Mouse (Mus musculus): ENCODE measurements around the gene Lpar5. TPM values are rescaled to one million over a fixed set of nuclear protein-coding genes. Genes with fewer than 3 reads are reported as not detected.
A peak's percentile ranks its signal among the peaks of the same experiment; 100 is the strongest.

The Lpar5 gene
- total and polyA plus RNA-seq, 2 experiments from 2014 or later: 0.52 to 1.7 TPM

- Histone ChIP-seq H3K4me1 (ENCODE audit: insufficient read depth, low read length) (peaks cover 23% of the 10 kb centered on the region), H3K36me3 (ENCODE audit: insufficient read depth, low read length) (peaks cover 44% of the 10 kb centered on the region), H3K9ac (replicated peaks; ENCODE audit: low read length, poor library complexity, severe bottlenecking) (peak overlapping the region; percentile 92), H3K9me3 (ENCODE audit: low read length) (no peaks in the 10 kb centered on the region), H3K27me3 (ENCODE audit: insufficient read depth, low read length) (no peaks in the 10 kb centered on the region), H3K27ac (ENCODE audit: low read depth, low read length) (no peak overlapping the region; the same call in 1 of the 2 replicates), H3K4me3 (ENCODE audit: low read depth, low read length) (peak overlapping the region; percentile 97), H3K4me2 (ENCODE audit: low read depth, low read length, poor library complexity, severe bottlenecking) (peak overlapping the region; percentile 91)
- DNase-seq (ENCODE audit: low spot score) (no peak), ATAC-seq (ENCODE audit: low FRiP score) (no peak)
- TF ChIP-seq CTCF (IDR thresholded peaks at IDR 0.05): no peak
- WGBS: 53% methylated on average over 3 of the region's 3 CpGs
These were observed 30.8 kb downstream of the Lpar5 start for GRCm38 (mm10) chr6:125098513-125098912.

- Histone ChIP-seq H3K9me3 (ENCODE audit: low read length) (no peaks in the 10 kb centered on the region), H3K27me3 (ENCODE audit: insufficient read depth, low read length) (no peaks in the 10 kb centered on the region), H3K4me1 (ENCODE audit: insufficient read depth, low read length) (peaks cover 23% of the 10 kb centered on the region), H3K36me3 (ENCODE audit: insufficient read depth, low read length) (peaks cover 51% of the 10 kb centered on the region), H3K27ac (ENCODE audit: low read depth, low read length) (no peak overlapping the region), H3K4me2 (ENCODE audit: low read depth, low read length, poor library complexity, severe bottlenecking) (peak overlapping the region; percentile 91), H3K4me3 (ENCODE audit: low read depth, low read length) (no peak overlapping the region), H3K9ac (replicated peaks; ENCODE audit: low read length, poor library complexity, severe bottlenecking) (no peak overlapping the region; the same call in 1 of the 2 replicates)
- ATAC-seq (ENCODE audit: low FRiP score) (no peak), DNase-seq (ENCODE audit: low spot score) (peak; percentile 63)
- TF ChIP-seq CTCF (IDR thresholded peaks at IDR 0.05): no peak
- WGBS: 26% methylated on average over 5 of the region's 5 CpGs
These were observed 31.8 kb downstream of the Lpar5 start for GRCm38 (mm10) chr6:125099421-125099971.

GRCm38 (mm10) chr6:125101444-125101843 lies 33.7 kb downstream of the Lpar5 start:
- 70% methylated on average over 9 of the region's 9 CpGs for WGBS
- H3K36me3 ChIP-seq (ENCODE audit: insufficient read depth, low read length): peaks cover 67% of the 10 kb centered on the region
- no peak for ATAC-seq (ENCODE audit: low FRiP score)

GRCm38 (mm10) chr6:125104223-125104622 lies 36.5 kb downstream of the Lpar5 start:
- no peaks in the 10 kb centered on the region for H3K9me3 ChIP-seq (ENCODE audit: low read length)
- TF ChIP-seq CTCF (IDR thresholded peaks at IDR 0.05): no peak
- H3K4me2 ChIP-seq (ENCODE audit: low read depth, low read length, poor library complexity, severe bottlenecking): no peak overlapping the region
- ATAC-seq (ENCODE audit: low FRiP score) (no peak), DNase-seq (ENCODE audit: low spot score) (no peak)
- WGBS: 94% methylated on average over 4 of the region's 4 CpGs
- no peak overlapping the region for H3K4me3 ChIP-seq (ENCODE audit: low read depth, low read length)
- no peaks in the 10 kb centered on the region for H3K27me3 ChIP-seq (ENCODE audit: insufficient read depth, low read length)
- peaks cover 87% of the 10 kb centered on the region for H3K36me3 ChIP-seq (ENCODE audit: insufficient read depth, low read length)
- no peak overlapping the region for H3K9ac ChIP-seq (replicated peaks; ENCODE audit: low read length, poor library complexity, severe bottlenecking)
- peaks cover 5% of the 10 kb centered on the region; the same call in 1 of the 2 replicates for H3K4me1 ChIP-seq (ENCODE audit: insufficient read depth, low read length)
- no peak overlapping the region for H3K27ac ChIP-seq (ENCODE audit: low read depth, low read length)

More at GRCm38 (mm10) chr6:125101444-125101843, 33.7 kb downstream of the Lpar5 start:
- Histone ChIP-seq H3K9ac (replicated peaks; ENCODE audit: low read length, poor library complexity, severe bottlenecking) (no peak overlapping the region), H3K27me3 (ENCODE audit: insufficient read depth, low read length) (no peaks in the 10 kb centered on the region), H3K4me3 (ENCODE audit: low read depth, low read length) (no peak overlapping the region), H3K9me3 (ENCODE audit: low read length) (no peaks in the 10 kb centered on the region), H3K4me2 (ENCODE audit: low read depth, low read length, poor library complexity, severe bottlenecking) (no peak overlapping the region), H3K4me1 (ENCODE audit: insufficient read depth, low read length) (peaks cover 23% of the 10 kb centered on the region), H3K27ac (ENCODE audit: low read depth, low read length) (no peak overlapping the region)
- TF ChIP-seq CTCF (IDR thresholded peaks at IDR 0.05): no peak
- no peak for DNase-seq (ENCODE audit: low spot score)

- no peak overlapping the region for H3K4me2 ChIP-seq (ENCODE audit: low read depth, low read length, poor library complexity, severe bottlenecking)
- ATAC-seq (ENCODE audit: low FRiP score): no peak
- H3K27ac ChIP-seq (ENCODE audit: low read depth, low read length): no peak overlapping the region
- no peak overlapping the region for H3K4me3 ChIP-seq (ENCODE audit: low read depth, low read length)
- no peaks in the 10 kb centered on the region for H3K4me1 ChIP-seq (ENCODE audit: insufficient read depth, low read length)
- peak; percentile 50 for TF ChIP-seq CTCF (IDR thresholded peaks at IDR 0.05)
- no peaks in the 10 kb centered on the region for H3K27me3 ChIP-seq (ENCODE audit: insufficient read depth, low read length)
- H3K9ac ChIP-seq (replicated peaks; ENCODE audit: low read length, poor library complexity, severe bottlenecking): no peak overlapping the region
- no peaks in the 10 kb centered on the region for H3K9me3 ChIP-seq (ENCODE audit: low read length)
- WGBS: 97% methylated on average over 2 of the region's 2 CpGs
- H3K36me3 ChIP-seq (ENCODE audit: insufficient read depth, low read length): peaks cover 76% of the 10 kb centered on the region
- no peak for DNase-seq (ENCODE audit: low spot score)
These were observed 40.0 kb downstream of the Lpar5 start for GRCm38 (mm10) chr6:125107705-125108104.

GRCm38 (mm10) chr6:125109371-125109770 lies 41.7 kb downstream of the Lpar5 start:
- ATAC-seq (ENCODE audit: low FRiP score): no peak

More at GRCm38 (mm10) chr6:125109371-125109770, 41.7 kb downstream of the Lpar5 start:
- Histone ChIP-seq H3K4me1 (ENCODE audit: insufficient read depth, low read length) (no peaks in the 10 kb centered on the region), H3K9me3 (ENCODE audit: low read length) (no peaks in the 10 kb centered on the region), H3K4me3 (ENCODE audit: low read depth, low read length) (no peak overlapping the region), H3K27me3 (ENCODE audit: insufficient read depth, low read length) (no peaks in the 10 kb centered on the region), H3K9ac (replicated peaks; ENCODE audit: low read length, poor library complexity, severe bottlenecking) (no peak overlapping the region), H3K27ac (ENCODE audit: low read depth, low read length) (no peak overlapping the region), H3K4me2 (ENCODE audit: low read depth, low read length, poor library complexity, severe bottlenecking) (no peak overlapping the region), H3K36me3 (ENCODE audit: insufficient read depth, low read length) (peaks cover 82% of the 10 kb centered on the region)
- WGBS: 93% methylated on average over 14 of the region's 14 CpGs
- no peak for TF ChIP-seq CTCF (IDR thresholded peaks at IDR 0.05)
- no peak for DNase-seq (ENCODE audit: low spot score)

All from midbrain, postnatal 0 days (tissue).